Mouse (Mus musculus): ENCODE results near the gene Olfr1217.
"Not testable (repeated sequence)": the region's sequence is repeated elsewhere in the genome, so short reads cannot be mapped to it uniquely, and the experiment has no call there.

The Olfr1217 gene

GRCm38 (mm10) chr2:89031965-89032364 lies at the start of gene Olfr1217:
Olfr1217 (minus strand) TSS chr2:89032065.
- DNase-seq (ENCODE audit: low spot score) = no peak

GRCm38 (mm10) chr2:89081487-89081886 lies 49.6 kb upstream of the Olfr1217 start:
- no peak for DNase-seq (ENCODE audit: low spot score)

- no peak for DNase-seq (ENCODE audit: low spot score)
These were observed 29.2 kb upstream of the Olfr1217 start, which contains the start of gene Olfr1218 for GRCm38 (mm10) chr2:89061087-89061486. Olfr1218 (minus strand) TSS chr2:89061187.

- not testable (repeated sequence) for DNase-seq (ENCODE audit: low spot score)
These were observed 10.4 kb downstream of the Olfr1217 start for GRCm38 (mm10) chr2:89021436-89021835.

GRCm38 (mm10) chr2:89018240-89018639 lies 13.6 kb downstream of the Olfr1217 start, which contains the start of gene Olfr1216:
Olfr1216 (minus strand) TSS chr2:89018340.
- DNase-seq (ENCODE audit: low spot score) = no peak

GRCm38 (mm10) chr2:89006873-89007272 lies 25.0 kb downstream of the Olfr1217 start, which contains the start of gene Olfr1215:
Olfr1215 (minus strand) TSS chr2:89006973.
- no peak for DNase-seq (ENCODE audit: low spot score)

- no peak for DNase-seq (ENCODE audit: low spot score)
These were observed 39.3 kb downstream of the Olfr1217 start, which contains the start of gene Olfr1214 for GRCm38 (mm10) chr2:88992553-88992952. Olfr1214 (minus strand) TSS chr2:88992653.

GRCm38 (mm10) chr2:88980181-88980580 lies 51.7 kb downstream of the Olfr1217 start, which contains the start of gene Gm13762:
Gm13762 (minus strand) TSS chr2:88980281.
- no peak for DNase-seq (ENCODE audit: low spot score)
